ENCODE assay signal across 8 mouse cellular contexts in genomic region chr9:100642186-100642839, GRCm38 (mm10). TPM values are rescaled to one million over a fixed set of nuclear protein-coding genes. Genes with fewer than 3 reads are reported as not detected.
DNase-seq lines count a peak whose midpoint lies in the region; ATAC-seq lines count a peak whose summit lies in the region.

No protein-coding gene starts in this region.

- H3K4me1 ChIP-seq in forebrain, embryonic 11.5 days (replicated peaks; ENCODE audit: control insufficient read depth, insufficient read depth, low read length) = peaks cover 15% of the 10 kb centered on the region; the same call in 1 of the 2 replicates
- peaks cover 13% of the 10 kb centered on the region; the same call in 1 of the 2 replicates for H3K4me1 ChIP-seq in kidney, embryonic 14.5 days (ENCODE audit: control insufficient read depth, insufficient read depth, low read length)
- H3K4me1 ChIP-seq in midbrain, embryonic 15.5 days = peaks cover 28% of the 10 kb centered on the region

- no peak for ATAC-seq in cerebellum, adult (ENCODE audit: insufficient number of reproducible peaks, low FRiP score, low TSS enrichment)
- no peak for ATAC-seq in forebrain, embryonic 11.5 days (replicated peaks; ENCODE audit: low FRiP score)
- ATAC-seq in kidney, embryonic 14.5 days (ENCODE audit: low FRiP score, low TSS enrichment) = no peak
- ATAC-seq in midbrain, embryonic 15.5 days (replicated peaks) = no peak

- H3K27me3 ChIP-seq in forebrain, embryonic 11.5 days (ENCODE audit: control insufficient read depth, insufficient read depth, low read length) = no peaks in the 10 kb centered on the region
- H3K27me3 ChIP-seq in kidney, embryonic 14.5 days (ENCODE audit: control insufficient read depth, insufficient read depth, low read length) = no peaks in the 10 kb centered on the region
- H3K27me3 ChIP-seq in midbrain, embryonic 15.5 days (replicated peaks) = no peaks in the 10 kb centered on the region

- H3K9me3 ChIP-seq in forebrain, embryonic 11.5 days (ENCODE audit: control insufficient read depth, low read length) = no peaks in the 10 kb centered on the region
- H3K9me3 ChIP-seq in kidney, embryonic 14.5 days (ENCODE audit: control insufficient read depth, low read length) = no peaks in the 10 kb centered on the region
- H3K9me3 ChIP-seq in midbrain, embryonic 15.5 days = no peaks in the 10 kb centered on the region

- H3K4me2 ChIP-seq in forebrain, embryonic 11.5 days (ENCODE audit: low read depth, low read length, severe bottlenecking) = peak overlapping the region; percentile 60
- H3K4me2 ChIP-seq in kidney, embryonic 14.5 days (replicated peaks; ENCODE audit: low read depth, low read length) = peak overlapping the region; percentile 81
- peak overlapping the region; percentile 68 for H3K4me2 ChIP-seq in midbrain, embryonic 15.5 days

- H3K4me3 ChIP-seq in forebrain, embryonic 11.5 days (ENCODE audit: low read depth, low read length) = peak overlapping the region; percentile 79
- H3K4me3 ChIP-seq in kidney, embryonic 14.5 days (ENCODE audit: low read length) = peak overlapping the region; percentile 87
- peak overlapping the region; percentile 64 for H3K4me3 ChIP-seq in midbrain, embryonic 15.5 days

- no peaks in the 10 kb centered on the region for H3K36me3 ChIP-seq in forebrain, embryonic 11.5 days (ENCODE audit: control insufficient read depth, insufficient read depth, low read length)
- H3K36me3 ChIP-seq in kidney, embryonic 14.5 days (ENCODE audit: control insufficient read depth, insufficient read depth, low read length) = no peaks in the 10 kb centered on the region
- H3K36me3 ChIP-seq in midbrain, embryonic 15.5 days (replicated peaks) = no peaks in the 10 kb centered on the region

- peak; percentile 24 for DNase-seq in cerebellum, adult 11 months
- peak; percentile 10 for DNase-seq in right cerebral cortex, postnatal 25 days
- no peak for DNase-seq in right cerebral cortex, postnatal 36 days (ENCODE audit: low spot score in 2 of 2)
- DNase-seq in forebrain, embryonic 11.5 days (ENCODE audit: low spot score) = no peak
- DNase-seq in gastrocnemius, postnatal 25 days = no peak

- H3K27ac ChIP-seq in forebrain, embryonic 11.5 days (ENCODE audit: low read depth, low read length) = peak overlapping the region; percentile 99
- peak overlapping the region; percentile 99 for H3K27ac ChIP-seq in kidney, embryonic 14.5 days (ENCODE audit: low read depth, low read length)
- peak overlapping the region; percentile 99 for H3K27ac ChIP-seq in midbrain, embryonic 15.5 days

- 1% methylated on average over 16 of the region's 16 CpGs for whole genome bisulfite sequencing in forebrain, embryonic 11.5 days
- under 1% methylated on average over 16 of the region's 16 CpGs for WGBS in kidney, embryonic 14.5 days
- 1% methylated on average over 16 of the region's 16 CpGs for WGBS in midbrain, embryonic 15.5 days

- peak overlapping the region; percentile 87 for H3K9ac ChIP-seq in forebrain, embryonic 11.5 days (ENCODE audit: low read length)
- H3K9ac ChIP-seq in kidney, embryonic 14.5 days (ENCODE audit: low read depth, low read length) = peak overlapping the region; percentile 79
- peak overlapping the region; percentile 77 for H3K9ac ChIP-seq in midbrain, embryonic 15.5 days

RNA-seq across cellular contexts. Expression of gene Stag1, which starts 44.7 kb away (rescaled TPM):
- 57.8 and 63.0 TPM in 2 replicates for polyA plus RNA-seq in forebrain, embryonic 11.5 days (2014; fragmentation: Nextera tagmentation; extraction: Ambion mirVana)
- polyA plus RNA-seq in kidney, embryonic 14.5 days (2014; fragmentation: Nextera tagmentation; extraction: Ambion mirVana) = 38.0 and 69.9 TPM in 2 replicates
- 28.1 and 33.7 TPM in 2 replicates for polyA plus RNA-seq in midbrain, embryonic 15.5 days (2015; fragmentation: Nextera tagmentation; extraction: Ambion mirVana)
- total RNA-seq in gastrocnemius, postnatal 25 days (2021) = 10 to 100 TPM; 19.4 to 27.1 TPM

Comparison
In these comparisons a context has a peak if more than half of its experiments do, and no peak if none do; other contexts are left out.
1. DNase-seq: peak in cerebellum, adult 11 months (single experiment) and right cerebral cortex, postnatal 25 days (single experiment); none in right cerebral cortex, postnatal 36 days (0 of 2), forebrain, embryonic 11.5 days (single experiment) and gastrocnemius, postnatal 25 days (single experiment).
2. Peak in every context shown above with its lines, with median percentiles within 50 percentile points of each other: H3K27ac ChIP-seq, H3K4me2 ChIP-seq, H3K4me3 ChIP-seq and H3K9ac ChIP-seq.